Mouse (Mus musculus) hindbrain, embryonic 16.5 days (tissue): ENCODE data around the gene Hal. TPM values are rescaled to one million over a fixed set of nuclear protein-coding genes. Genes with fewer than 3 reads are reported as not detected.

Experiments
- ATAC-seq: fragments of 200-750 bp; cut with Nextera tagmentation; 2 replicates; pipeline ENCODE4 v1.8.0; 2017; ENCODE audit warnings: moderate TSS enrichment, moderate library complexity
- H3K27ac ChIP-seq: fragments of 300-500 bp; sonication (generic); 2 replicates; pipeline ENCODE4 v1.5.1; 2014; ENCODE audit warnings: low read depth, mild to moderate bottlenecking, control low read depth, low read length, moderate library complexity
- H3K27me3 ChIP-seq: fragments of 300-500 bp; sonication (generic); replicated peaks from 2 replicates; pipeline ENCODE4 v1.6.1; 2014; ENCODE audit warnings: low read length; ENCODE audit not compliant: control insufficient read depth, insufficient read depth
- H3K36me3 ChIP-seq: fragments of 300-500 bp; sonication (generic); 2 replicates; pipeline ENCODE4 v1.6.1; 2014; ENCODE audit warnings: mild to moderate bottlenecking, low read length, moderate library complexity, mixed read lengths; ENCODE audit not compliant: control insufficient read depth, insufficient read depth
- H3K4me1 ChIP-seq: fragments of 300-500 bp; sonication (generic); 2 replicates; pipeline ENCODE4 v1.6.1; 2014; ENCODE audit warnings: low read depth, low read length; ENCODE audit not compliant: control insufficient read depth, insufficient read depth
- H3K4me2 ChIP-seq: fragments of 300-500 bp; sonication (generic); 2 replicates; pipeline ENCODE4 v1.6.1; 2014; ENCODE audit warnings: mild to moderate bottlenecking, low read length, control low read depth, moderate library complexity
- H3K4me3 ChIP-seq: fragments of 300-500 bp; sonication (generic); 2 replicates; pipeline ENCODE4 v1.5.1; 2014; ENCODE audit warnings: mild to moderate bottlenecking, low read length, control low read depth, moderate library complexity
- H3K9ac ChIP-seq: fragments of 300-500 bp; sonication (generic); 2 replicates; pipeline ENCODE4 v1.6.1; 2014; ENCODE audit warnings: low read depth, mild to moderate bottlenecking, control low read depth, low read length, moderate library complexity
- H3K9me3 ChIP-seq: fragments of 300-500 bp; sonication (generic); 2 replicates; pipeline ENCODE4 v1.6.1; 2014; ENCODE audit warnings: mild to moderate bottlenecking, low read length, moderate library complexity; ENCODE audit not compliant: control insufficient read depth
- WGBS: fragments of 180-500 bp; shearing (Covaris S2); extraction: QIAGEN DNeasy Blood & Tissue Kit; methylation state at CpG from one replicate; pipeline ENCODE4 v1.1.7; 2014; 5-methylcytosine and 5-hydroxymethylcytosine counted together
- polyA plus RNA-seq: library from polyadenylated mRNA; unstranded; fragments of >200 nt; fragmentation: Nextera tagmentation; extraction: Ambion mirVana; gene quantifications from 2 replicates; pipeline ENCODE4 v1.2.1, GENCODE M21; 2015

Hal gene
- polyA plus RNA-seq, 1 experiment from 2014 or later: 0.09 TPM

GRCm38 (mm10) chr10:93519756-93520155 lies 31.2 kb downstream of the Hal start:
- H3K27me3 ChIP-seq: no peaks in the 10 kb centered on the region
- no peak for ATAC-seq
- WGBS: 84% methylated on average over 5 of the region's 5 CpGs
- H3K4me2 ChIP-seq: no peak overlapping the region
- no peaks in the 10 kb centered on the region for H3K9me3 ChIP-seq
- H3K36me3 ChIP-seq: no peaks in the 10 kb centered on the region
- no peak overlapping the region for H3K4me3 ChIP-seq
- H3K27ac ChIP-seq: no peak overlapping the region
- no peak overlapping the region for H3K9ac ChIP-seq
- no peaks in the 10 kb centered on the region for H3K4me1 ChIP-seq

- H3K4me1 ChIP-seq: no peaks in the 10 kb centered on the region
- ATAC-seq: no peak
- H3K36me3 ChIP-seq: no peaks in the 10 kb centered on the region
- WGBS: 61% methylated on average over 4 of the region's 4 CpGs
- H3K4me2 ChIP-seq: no peak overlapping the region
- H3K9ac ChIP-seq: no peak overlapping the region
- no peaks in the 10 kb centered on the region for H3K27me3 ChIP-seq
- no peaks in the 10 kb centered on the region for H3K9me3 ChIP-seq
- H3K4me3 ChIP-seq: no peak overlapping the region
- no peak overlapping the region for H3K27ac ChIP-seq
Observed at GRCm38 (mm10) chr10:93520994-93521393, 32.4 kb downstream of the Hal start.

- ATAC-seq: no peak
- H3K27ac ChIP-seq: no peak overlapping the region
- H3K4me2 ChIP-seq: no peak overlapping the region
- WGBS: 95% methylated on average over 1 of the region's 1 CpGs
- no peaks in the 10 kb centered on the region for H3K9me3 ChIP-seq
- no peaks in the 10 kb centered on the region for H3K4me1 ChIP-seq
- H3K27me3 ChIP-seq: no peaks in the 10 kb centered on the region
- H3K9ac ChIP-seq: no peak overlapping the region
- H3K36me3 ChIP-seq: no peaks in the 10 kb centered on the region
- H3K4me3 ChIP-seq: no peak overlapping the region
Observed at GRCm38 (mm10) chr10:93525329-93525728, 36.8 kb downstream of the Hal start.

- peaks cover 3% of the 10 kb centered on the region for H3K27me3 ChIP-seq
- 84% methylated on average over 2 of the region's 2 CpGs for WGBS
- H3K4me2 ChIP-seq: no peak overlapping the region
- no peak for ATAC-seq
- H3K36me3 ChIP-seq: no peaks in the 10 kb centered on the region
- no peak overlapping the region for H3K4me3 ChIP-seq
- H3K9me3 ChIP-seq: no peaks in the 10 kb centered on the region
- H3K27ac ChIP-seq: no peak overlapping the region
- H3K9ac ChIP-seq: no peak overlapping the region
- peaks cover 11% of the 10 kb centered on the region for H3K4me1 ChIP-seq
Observed at GRCm38 (mm10) chr10:93538287-93538686, 49.7 kb downstream of the Hal start.

- Histone ChIP-seq H3K27ac (no peak overlapping the region), H3K9ac (no peak overlapping the region), H3K4me1 (peaks cover 11% of the 10 kb centered on the region), H3K9me3 (no peaks in the 10 kb centered on the region), H3K4me2 (no peak overlapping the region), H3K27me3 (peaks cover 3% of the 10 kb centered on the region), H3K36me3 (no peaks in the 10 kb centered on the region), H3K4me3 (no peak overlapping the region)
- WGBS: 65% methylated on average over 6 of the region's 6 CpGs
- no peak for ATAC-seq
Observed at GRCm38 (mm10) chr10:93538818-93539217, 50.2 kb downstream of the Hal start.

- peaks cover 7% of the 10 kb centered on the region for H3K4me1 ChIP-seq
- no peak within 1 kb of the TSS for H3K27ac ChIP-seq
- peaks cover 3% of the 10 kb centered on the region for H3K27me3 ChIP-seq
- H3K4me3 ChIP-seq: peak within 1 kb of the TSS; percentile 43
- H3K36me3 ChIP-seq: no peaks in the 10 kb centered on the region
- peak within 1 kb of the TSS; percentile 74 for H3K4me2 ChIP-seq
- no peaks in the 10 kb centered on the region for H3K9me3 ChIP-seq
- ATAC-seq: peak; percentile 93
- 4% methylated on average over 35 of the region's 35 CpGs for WGBS
- peak within 1 kb of the TSS; percentile 51 for H3K9ac ChIP-seq
Observed at GRCm38 (mm10) chr10:93539775-93540430, 51.3 kb downstream of the Hal start, which contains the start of gene Amdhd1. Amdhd1 (minus strand) TSS chr10:93540033.

GRCm38 (mm10) chr10:93540431-93541210 lies 52.1 kb downstream of the Hal start, which contains the start of gene Ccdc38:
Ccdc38 (plus strand) TSS chr10:93540632.
- no peak within 1 kb of the TSS for H3K27ac ChIP-seq
- 69% methylated on average over 17 of the region's 17 CpGs for WGBS
- ATAC-seq: no peak; the same call in none of the 2 replicates
- peak within 1 kb of the TSS; percentile 43 for H3K4me3 ChIP-seq
- no peaks in the 10 kb centered on the region for H3K9me3 ChIP-seq
- no peaks in the 10 kb centered on the region; the same call in 1 of the 2 replicates for H3K27me3 ChIP-seq
- peak within 1 kb of the TSS; percentile 51 for H3K9ac ChIP-seq
- peaks cover 7% of the 10 kb centered on the region for H3K4me1 ChIP-seq
- no peaks in the 10 kb centered on the region for H3K36me3 ChIP-seq
- peak within 1 kb of the TSS; percentile 74 for H3K4me2 ChIP-seq

GRCm38 (mm10) chr10:93541585-93541984 lies 53.0 kb downstream of the Hal start:
- peaks cover 7% of the 10 kb centered on the region for H3K4me1 ChIP-seq
- no peak overlapping the region for H3K4me3 ChIP-seq
- H3K27me3 ChIP-seq: no peaks in the 10 kb centered on the region; the same call in 1 of the 2 replicates
- H3K4me2 ChIP-seq: no peak overlapping the region
- H3K9ac ChIP-seq: no peak overlapping the region
- H3K9me3 ChIP-seq: no peaks in the 10 kb centered on the region
- WGBS: 85% methylated on average over 1 of the region's 1 CpGs
- H3K36me3 ChIP-seq: no peaks in the 10 kb centered on the region
- no peak overlapping the region for H3K27ac ChIP-seq
- ATAC-seq: no peak

- Histone ChIP-seq H3K36me3 (no peaks in the 10 kb centered on the region), H3K4me3 (no peak overlapping the region), H3K4me2 (no peak overlapping the region; the same call in 1 of the 2 replicates), H3K27ac (no peak overlapping the region), H3K9me3 (no peaks in the 10 kb centered on the region), H3K9ac (no peak overlapping the region), H3K4me1 (peaks cover 7% of the 10 kb centered on the region), H3K27me3 (no peaks in the 10 kb centered on the region)
- ATAC-seq: no peak
- 22% methylated on average over 4 of the region's 4 CpGs for WGBS
Observed at GRCm38 (mm10) chr10:93542356-93542755, 53.8 kb downstream of the Hal start.
